Mouse (Mus musculus) hindlimb bud, embryonic 11.5 days (tissue): ENCODE measurements around the gene Josd1.
"Not testable (repeated sequence)": the region's sequence is repeated elsewhere in the genome, so short reads cannot be mapped to it uniquely, and the experiment has no call there.

Experiments used
- DNase-seq: peaks from one replicate; pipeline ENCODE4 v3.0.0-alpha.2; 2012; ENCODE audit warnings: low read depth, low spot score; ENCODE audit errors: extremely low spot score

Gene Josd1

GRCm38 (mm10) chr15:79693740-79694139, 6.0 kb upstream of the Josd1 start:
- DNase-seq = no peak

DNA sequence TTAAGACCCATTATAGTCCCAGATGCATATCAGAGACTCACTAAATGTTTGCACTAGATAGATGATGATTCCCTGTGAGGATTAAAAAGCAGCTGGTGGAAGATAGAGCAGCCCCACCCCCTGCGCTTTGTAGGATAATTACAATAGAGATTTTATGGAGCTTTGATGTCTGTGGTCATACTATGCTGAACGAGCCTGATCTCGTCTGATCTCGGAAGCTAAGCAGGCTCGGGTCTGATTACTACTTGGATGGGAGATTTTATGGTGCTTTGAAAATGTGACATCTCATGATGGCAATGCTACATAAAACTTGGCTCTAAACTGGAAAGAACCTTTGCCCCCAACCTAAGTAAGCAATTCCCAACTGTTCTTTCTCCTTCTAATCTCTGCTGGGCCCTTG, 4.6 kb upstream of the Josd1 start:
- DNase-seq = no peak

DNA sequence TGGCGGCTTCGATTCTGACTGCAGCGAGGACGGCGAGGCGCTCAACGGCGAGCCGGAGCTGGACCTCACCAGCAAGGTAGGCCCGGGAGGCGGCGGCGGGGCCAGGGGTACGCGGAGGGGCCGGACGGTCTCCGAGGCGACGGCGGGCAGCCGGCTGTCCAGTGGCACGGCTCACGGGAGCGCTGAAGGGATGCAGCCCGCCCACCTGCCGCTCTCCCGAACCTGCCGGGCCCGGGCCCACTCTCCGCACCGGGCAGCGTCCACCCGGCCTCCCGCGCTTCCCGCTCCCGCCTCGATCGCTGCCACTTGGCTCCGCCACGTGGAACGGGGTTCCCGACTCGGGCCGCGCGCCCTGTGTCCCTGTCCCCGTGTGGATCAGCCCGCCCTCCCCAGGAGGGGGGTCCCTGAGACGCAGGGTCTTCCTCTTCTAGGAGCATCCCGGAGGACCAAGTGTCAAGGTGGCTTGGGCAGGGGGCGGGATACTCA, 3.3 kb upstream of the Josd1 start:
- DNase-seq = no peak

- peak; percentile 99 for DNase-seq
These were observed 2.8 kb upstream of the Josd1 start, which contains the start of gene Gtpbp1 for GRCm38 (mm10) chr15:79690426-79691022. TSS of gene Gtpbp1 (plus strand) at chr15:79690845.

- no peak for DNase-seq
These were observed 2.1 kb upstream of the Josd1 start for GRCm38 (mm10) chr15:79689662-79690425.

- DNase-seq = no peak
These were observed 693 bp upstream of the Josd1 start for GRCm38 (mm10) chr15:79688268-79688956.

- DNase-seq = no peak
These were observed 544 bp downstream of the Josd1 start for GRCm38 (mm10) chr15:79687175-79687574.

DNA sequence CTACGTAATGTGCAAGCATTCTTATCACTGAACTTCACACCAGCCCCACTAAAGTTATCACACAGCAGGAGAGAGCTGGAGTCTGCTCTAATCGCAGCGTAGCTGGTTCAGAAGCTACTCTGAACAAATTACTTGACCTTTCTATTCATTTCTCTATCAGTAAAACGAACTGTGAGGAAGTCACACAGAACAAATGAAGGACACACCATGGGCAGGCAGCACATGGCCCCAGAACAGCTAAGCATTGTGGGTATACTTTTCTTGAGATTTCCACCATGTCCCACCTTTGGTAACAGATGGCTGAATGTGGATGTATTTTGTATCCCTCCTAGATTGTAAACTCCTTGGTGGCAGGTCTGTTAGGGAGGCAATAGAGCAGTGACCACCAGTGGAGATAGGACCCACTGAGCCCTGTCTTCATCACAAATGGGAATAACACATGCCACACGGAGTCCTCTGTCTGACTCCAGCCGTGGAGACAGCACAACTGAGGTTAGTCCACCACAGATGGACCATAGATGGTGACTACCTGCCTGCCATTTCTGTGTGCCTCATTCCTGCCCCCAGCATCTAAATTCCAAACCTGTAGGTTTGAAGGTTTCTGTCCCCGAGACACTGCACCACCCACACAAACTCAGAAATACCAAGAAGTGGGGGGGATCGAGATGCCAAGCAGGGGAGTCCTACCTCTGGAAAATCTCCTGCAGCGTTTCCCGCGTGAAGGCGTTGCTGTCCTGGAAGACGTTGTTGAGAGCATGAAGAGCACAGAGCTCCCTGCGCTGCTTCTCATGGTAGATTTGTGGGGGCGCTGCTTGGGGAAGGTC, 1.5 kb downstream of the Josd1 start:
- no peak for DNase-seq

DNA sequence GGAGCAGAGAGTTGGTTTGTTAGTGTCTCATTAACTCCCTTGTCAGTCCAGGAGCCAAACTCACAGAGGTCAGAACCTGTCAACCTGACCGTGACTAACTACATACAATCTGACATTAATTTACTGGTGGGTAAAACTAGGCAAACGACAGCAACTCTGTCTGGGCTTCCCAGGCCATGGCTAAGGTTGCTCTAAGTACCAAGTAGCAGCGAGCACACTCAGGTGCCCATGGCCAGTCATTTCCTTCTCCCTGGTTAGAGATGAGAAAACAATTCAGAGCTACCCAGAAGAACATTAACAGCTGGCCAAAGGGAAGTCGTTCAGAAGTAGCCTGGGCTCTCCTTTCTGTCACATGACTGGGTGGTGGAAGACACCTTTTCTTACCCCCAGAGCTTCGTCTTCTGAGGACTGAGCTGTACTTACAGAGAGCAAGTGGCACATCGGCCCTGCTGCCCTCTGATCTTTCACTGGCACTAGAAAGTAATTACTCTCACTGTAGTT, 2.5 kb downstream of the Josd1 start:
- no peak for DNase-seq

DNA sequence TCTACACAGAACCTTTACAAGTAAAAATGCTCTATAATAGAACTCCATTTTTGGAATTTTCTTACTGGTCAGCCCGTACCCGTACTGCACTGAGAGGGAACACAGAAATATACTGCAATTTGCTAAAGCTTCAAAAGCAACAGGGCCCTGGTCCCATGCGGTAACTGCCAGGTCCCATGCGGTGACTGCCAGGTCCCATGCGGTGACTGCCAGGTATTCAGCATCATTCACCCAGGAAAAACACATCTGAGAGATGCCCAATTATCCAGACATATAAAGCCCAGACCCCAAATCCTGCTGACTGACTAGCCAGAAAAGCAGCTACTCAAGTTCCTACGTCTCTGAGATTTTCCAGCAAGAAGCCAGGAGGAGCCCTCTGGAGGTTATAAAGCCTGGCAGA, 3.1 kb downstream of the Josd1 start:
- DNase-seq = no peak

GRCm38 (mm10) chr15:79683707-79684465, 3.8 kb downstream of the Josd1 start:
- no peak for DNase-seq

DNA sequence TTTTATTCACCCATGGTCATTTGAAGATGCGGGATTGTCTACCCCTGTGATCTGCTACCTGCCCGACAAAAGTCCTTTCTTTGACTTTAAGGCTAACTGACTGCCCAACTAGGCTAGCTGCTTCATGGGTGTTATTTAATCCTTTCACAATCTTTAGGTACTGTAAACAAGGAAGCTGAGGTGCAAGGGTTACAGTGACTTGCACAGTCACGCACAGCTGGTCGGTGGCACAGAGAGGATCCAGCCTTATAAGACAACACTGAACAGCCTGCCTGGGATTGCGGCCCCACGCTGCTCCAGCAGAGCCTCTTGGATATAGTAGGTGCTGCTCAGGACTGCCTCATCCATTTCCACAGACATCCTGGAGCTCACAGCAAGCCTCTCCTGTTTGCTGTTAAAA, 4.6 kb downstream of the Josd1 start:
- no peak for DNase-seq

DNA sequence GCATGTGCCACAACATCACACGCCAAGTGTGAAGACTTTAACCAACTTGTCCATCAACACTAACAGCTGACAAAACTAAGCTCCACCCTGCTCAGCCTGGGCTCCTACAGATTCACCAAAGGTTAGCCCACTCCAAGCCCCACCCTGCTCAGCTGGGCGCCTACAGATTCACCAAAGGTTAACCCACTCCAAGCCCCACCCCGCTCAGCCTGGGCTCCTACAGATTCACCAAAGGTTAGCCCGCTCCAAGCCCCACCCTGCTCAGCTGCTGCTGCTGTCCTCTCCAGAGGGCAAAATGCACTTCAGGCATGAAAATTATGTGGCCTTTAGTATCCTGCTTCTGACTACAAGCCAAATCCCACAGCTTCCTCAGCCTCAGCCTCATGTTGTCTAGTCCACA, 5.7 kb downstream of the Josd1 start:
- DNase-seq = no peak

- DNase-seq = no peak
These were observed 9.8 kb downstream of the Josd1 start for GRCm38 (mm10) chr15:79677936-79678335.

DNA sequence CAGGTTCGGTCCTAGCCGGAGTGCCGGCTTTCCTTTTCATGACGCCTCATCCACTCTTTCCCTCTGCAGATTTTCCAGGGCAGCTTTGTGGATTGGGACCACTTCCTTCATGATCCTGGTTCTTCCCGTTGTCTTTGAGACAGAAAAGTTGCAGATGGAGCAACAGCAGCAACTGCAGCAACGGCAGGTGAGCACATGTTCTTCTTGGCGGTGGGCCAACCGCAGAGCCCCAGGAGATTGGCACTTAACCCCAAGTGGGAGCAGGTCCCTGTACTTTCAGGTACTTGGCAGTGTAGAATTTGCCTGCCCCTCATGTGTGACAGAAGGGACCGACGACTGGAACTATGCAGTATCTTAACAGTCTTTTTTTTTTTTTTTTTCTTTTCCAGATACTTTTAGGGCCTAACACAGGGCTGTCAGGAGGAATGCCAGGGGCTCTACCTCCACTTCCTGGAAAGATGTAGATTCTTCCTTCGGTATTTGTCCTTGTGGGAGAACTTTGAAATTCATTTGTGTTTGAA, 15.8 kb downstream of the Josd1 start:
- DNase-seq = not testable (repeated sequence)

- no peak for DNase-seq
These were observed 16.8 kb downstream of the Josd1 start for GRCm38 (mm10) chr15:79670972-79671299.

- DNase-seq = no peak
These were observed 17.3 kb downstream of the Josd1 start, which contains the start of gene Tomm22 for GRCm38 (mm10) chr15:79670249-79670971. TSS of gene Tomm22 (plus strand) at chr15:79670861.

DNA sequence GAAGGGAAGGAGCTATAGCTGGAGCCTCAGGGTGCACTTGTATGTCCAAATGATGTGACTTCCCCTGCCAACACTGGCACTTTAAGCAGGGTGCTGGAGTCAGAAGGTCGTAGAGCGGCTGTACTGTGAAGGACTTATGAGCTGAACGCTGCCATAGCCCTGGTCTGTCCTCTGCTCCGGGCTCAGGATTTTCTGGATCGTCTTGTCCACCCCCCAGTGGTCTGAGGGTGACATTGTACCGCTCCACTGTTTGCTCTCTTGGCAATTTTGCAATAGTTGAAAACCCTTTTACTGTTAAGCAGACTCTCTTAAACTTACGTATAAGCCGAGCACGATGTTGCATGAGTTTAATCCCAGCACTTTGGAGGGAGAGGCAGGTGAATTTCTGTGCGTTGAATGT, 18.5 kb downstream of the Josd1 start:
- DNase-seq = no peak

- DNase-seq = no peak
These were observed 23.1 kb downstream of the Josd1 start for GRCm38 (mm10) chr15:79664666-79665065.
